13 mouse cellular contexts compared by ENCODE assay signal in genomic region chrX:12583261-12583660, GRCm38 (mm10).
"Had no signal": no experiment of that assay in that cellular context is flagged by ENCODE, and none has a peak within 500 bp of the region (broad histone marks: within the 10 kb centered on the region; RNA-seq: fewer than 3 reads in every experiment).

No protein-coding gene starts in this region.

- ATAC-seq: hindbrain, postnatal 0 days; intestine, embryonic 16.5 days had no signal

- DNase-seq: gastrocnemius, postnatal 14 days; gastrocnemius, postnatal 36 days; heart, adult 11 months; heart, adult 2 months; heart, postnatal 14 days; heart, postnatal 36 days; kidney, adult 11 months; kidney, adult 2 months; kidney, adult 9 months; kidney, postnatal 14 days; kidney, postnatal 36 days had no signal
